Mouse (Mus musculus): Measurements from ENCODE around the gene Sufu. TPM values are rescaled to one million over a fixed set of nuclear protein-coding genes. Genes with fewer than 3 reads are reported as not detected.
A peak's percentile ranks its signal among the peaks of the same experiment; 100 is the strongest.

The Sufu gene
- polyA plus RNA-seq, 1 experiment from 2014 or later: 13.1 TPM

GRCm38 (mm10) chr19:46480624-46481345 lies 84.1 kb downstream of the Sufu start:
- DNase-seq (ENCODE audit: low spot score): no peak
- H3K9ac ChIP-seq (replicated peaks; ENCODE audit: low read depth): no peak overlapping the region
- H3K27ac ChIP-seq (ENCODE audit: low read length): peak overlapping the region; percentile 88
- TF ChIP-seq EP300 (IDR thresholded peaks at IDR 0.05) (no peak), CTCF (IDR thresholded peaks at IDR 0.05) (no peak)
- H3K4me2 ChIP-seq (replicated peaks; ENCODE audit: low read depth, low read length): no peak overlapping the region
- H3K4me3 ChIP-seq (ENCODE audit: low read depth, low read length): no peak overlapping the region
- 34% methylated on average over 10 of the region's 10 CpGs for WGBS
- H3K36me3 ChIP-seq (ENCODE audit: insufficient read depth, low read length): no peaks in the 10 kb centered on the region
- no peaks in the 10 kb centered on the region for H3K9me3 ChIP-seq (ENCODE audit: low read length)
- H3K27me3 ChIP-seq (replicated peaks; ENCODE audit: insufficient read depth, low read length): no peaks in the 10 kb centered on the region
- peaks cover 64% of the 10 kb centered on the region for H3K4me1 ChIP-seq (ENCODE audit: insufficient read depth, low read depth, low read length)
- ATAC-seq: no peak

GRCm38 (mm10) chr19:46481352-46481751 lies 84.7 kb downstream of the Sufu start:
- Histone ChIP-seq H3K4me1 (ENCODE audit: insufficient read depth, low read depth, low read length) (peaks cover 64% of the 10 kb centered on the region), H3K4me3 (ENCODE audit: low read depth, low read length) (no peak overlapping the region), H3K9ac (replicated peaks; ENCODE audit: low read depth) (no peak overlapping the region), H3K27ac (ENCODE audit: low read length) (peak overlapping the region; percentile 88), H3K36me3 (ENCODE audit: insufficient read depth, low read length) (no peaks in the 10 kb centered on the region), H3K4me2 (replicated peaks; ENCODE audit: low read depth, low read length) (no peak overlapping the region), H3K9me3 (ENCODE audit: low read length) (no peaks in the 10 kb centered on the region), H3K27me3 (replicated peaks; ENCODE audit: insufficient read depth, low read length) (no peaks in the 10 kb centered on the region)
- ATAC-seq (no peak), DNase-seq (ENCODE audit: low spot score) (no peak)
- TF ChIP-seq CTCF (IDR thresholded peaks at IDR 0.05) (no peak), EP300 (IDR thresholded peaks at IDR 0.05) (no peak)
- WGBS: 33% methylated on average over 3 of the region's 3 CpGs

GRCm38 (mm10) chr19:46481756-46482155 lies 85.1 kb downstream of the Sufu start:
- Histone ChIP-seq H3K27me3 (replicated peaks; ENCODE audit: insufficient read depth, low read length) (no peaks in the 10 kb centered on the region), H3K4me3 (ENCODE audit: low read depth, low read length) (no peak overlapping the region), H3K27ac (ENCODE audit: low read length) (peak overlapping the region; percentile 88), H3K9ac (replicated peaks; ENCODE audit: low read depth) (no peak overlapping the region), H3K9me3 (ENCODE audit: low read length) (no peaks in the 10 kb centered on the region), H3K4me2 (replicated peaks; ENCODE audit: low read depth, low read length) (no peak overlapping the region), H3K36me3 (ENCODE audit: insufficient read depth, low read length) (no peaks in the 10 kb centered on the region), H3K4me1 (ENCODE audit: insufficient read depth, low read depth, low read length) (peaks cover 64% of the 10 kb centered on the region)
- no peak for ATAC-seq
- DNase-seq (ENCODE audit: low spot score): peak; percentile 50
- TF ChIP-seq CTCF (IDR thresholded peaks at IDR 0.05): no peak
- TF ChIP-seq EP300 (IDR thresholded peaks at IDR 0.05): no peak
- WGBS: 12% methylated on average over 4 of the region's 4 CpGs

GRCm38 (mm10) chr19:46482896-46483516 lies 86.3 kb downstream of the Sufu start:
- no peaks in the 10 kb centered on the region for H3K9me3 ChIP-seq (ENCODE audit: low read length)

GRCm38 (mm10) chr19:46483701-46484328 lies 87.1 kb downstream of the Sufu start:
- Histone ChIP-seq H3K27ac (ENCODE audit: low read length) (peak overlapping the region; percentile 88), H3K9ac (replicated peaks; ENCODE audit: low read depth) (no peak overlapping the region), H3K9me3 (ENCODE audit: low read length) (no peaks in the 10 kb centered on the region), H3K36me3 (ENCODE audit: insufficient read depth, low read length) (no peaks in the 10 kb centered on the region), H3K27me3 (replicated peaks; ENCODE audit: insufficient read depth, low read length) (no peaks in the 10 kb centered on the region), H3K4me3 (ENCODE audit: low read depth, low read length) (no peak overlapping the region), H3K4me2 (replicated peaks; ENCODE audit: low read depth, low read length) (no peak overlapping the region; the same call in 1 of the 2 replicates), H3K4me1 (ENCODE audit: insufficient read depth, low read depth, low read length) (peaks cover 50% of the 10 kb centered on the region)
- peak; percentile 54 for DNase-seq (ENCODE audit: low spot score)
- 56% methylated on average over 14 of the region's 15 CpGs for WGBS
- TF ChIP-seq CTCF (IDR thresholded peaks at IDR 0.05) (no peak), EP300 (IDR thresholded peaks at IDR 0.05) (no peak)
- peak; percentile 3; the same call in 1 of the 2 replicates for ATAC-seq

More at GRCm38 (mm10) chr19:46482896-46483516, 86.3 kb downstream of the Sufu start:
- DNase-seq (ENCODE audit: low spot score): peak; percentile 48
- TF ChIP-seq EP300 (IDR thresholded peaks at IDR 0.05) (no peak), CTCF (IDR thresholded peaks at IDR 0.05) (peak; percentile 65)
- H3K4me2 ChIP-seq (replicated peaks; ENCODE audit: low read depth, low read length): no peak overlapping the region
- WGBS: 35% methylated on average over 17 of the region's 17 CpGs
- no peaks in the 10 kb centered on the region for H3K36me3 ChIP-seq (ENCODE audit: insufficient read depth, low read length)
- H3K4me3 ChIP-seq (ENCODE audit: low read depth, low read length): no peak overlapping the region
- no peaks in the 10 kb centered on the region for H3K27me3 ChIP-seq (replicated peaks; ENCODE audit: insufficient read depth, low read length)
- no peak for ATAC-seq
- H3K27ac ChIP-seq (ENCODE audit: low read length): peak overlapping the region; percentile 88
- peaks cover 58% of the 10 kb centered on the region for H3K4me1 ChIP-seq (ENCODE audit: insufficient read depth, low read depth, low read length)
- H3K9ac ChIP-seq (replicated peaks; ENCODE audit: low read depth): no peak overlapping the region

- 6% methylated on average over 5 of the region's 5 CpGs for WGBS
- H3K27me3 ChIP-seq (replicated peaks; ENCODE audit: insufficient read depth, low read length): no peaks in the 10 kb centered on the region
- no peak; the same call in 1 of the 2 replicates for TF ChIP-seq EP300 (IDR thresholded peaks at IDR 0.05)
- no peak for TF ChIP-seq CTCF (IDR thresholded peaks at IDR 0.05)
- H3K27ac ChIP-seq (ENCODE audit: low read length): peak overlapping the region; percentile 88
- H3K36me3 ChIP-seq (ENCODE audit: insufficient read depth, low read length): no peaks in the 10 kb centered on the region
- H3K9ac ChIP-seq (replicated peaks; ENCODE audit: low read depth): no peak overlapping the region
- peak; percentile 77 for ATAC-seq
- no peaks in the 10 kb centered on the region for H3K9me3 ChIP-seq (ENCODE audit: low read length)
- DNase-seq (ENCODE audit: low spot score): peak; percentile 97
- no peak overlapping the region for H3K4me3 ChIP-seq (ENCODE audit: low read depth, low read length)
- H3K4me2 ChIP-seq (replicated peaks; ENCODE audit: low read depth, low read length): no peak overlapping the region; the same call in 1 of the 2 replicates
- H3K4me1 ChIP-seq (ENCODE audit: insufficient read depth, low read depth, low read length): peaks cover 43% of the 10 kb centered on the region
Observed at GRCm38 (mm10) chr19:46484518-46484917, 87.8 kb downstream of the Sufu start.
